Mouse (Mus musculus): ENCODE measurements around the gene 1700025G04Rik. TPM values are rescaled to one million over a fixed set of nuclear protein-coding genes. Genes with fewer than 3 reads are reported as not detected.
"Not testable (repeated sequence)": the region's sequence is repeated elsewhere in the genome, so short reads cannot be mapped to it uniquely, and the experiment has no call there.

1700025G04Rik gene
- polyA plus RNA-seq, 1 experiment from 2014 or later = 45.1 TPM

GRCm38 (mm10) chr1:151855561-151855960 lies 234.4 kb downstream of the 1700025G04Rik start:
- H3K36me3 ChIP-seq = no peaks in the 10 kb centered on the region
- no peak overlapping the region for H3K27ac ChIP-seq (replicated peaks)
- no peak overlapping the region for H3K4me2 ChIP-seq
- no peaks in the 10 kb centered on the region for H3K27me3 ChIP-seq
- H3K9me3 ChIP-seq = no peaks in the 10 kb centered on the region
- 70% methylated on average over 1 of the region's 1 CpGs for WGBS
- H3K9ac ChIP-seq = no peak overlapping the region
- ATAC-seq (ENCODE audit: low read depth) = no peak
- no peak overlapping the region for H3K4me3 ChIP-seq
- no peaks in the 10 kb centered on the region for H3K4me1 ChIP-seq (replicated peaks)

- Histone ChIP-seq H3K9me3 (no peaks in the 10 kb centered on the region), H3K36me3 (no peaks in the 10 kb centered on the region), H3K27me3 (no peaks in the 10 kb centered on the region), H3K9ac (no peak overlapping the region), H3K4me2 (no peak overlapping the region), H3K4me1 (replicated peaks) (no peaks in the 10 kb centered on the region), H3K27ac (replicated peaks) (no peak overlapping the region), H3K4me3 (no peak overlapping the region)
- ATAC-seq (ENCODE audit: low read depth) = no peak
- WGBS = 23% methylated on average over 3 of the region's 3 CpGs
Observed at GRCm38 (mm10) chr1:151851976-151852375, 237.9 kb downstream of the 1700025G04Rik start.

GRCm38 (mm10) chr1:151851051-151851848 lies 238.7 kb downstream of the 1700025G04Rik start:
- Histone ChIP-seq H3K27ac (replicated peaks) (no peak overlapping the region), H3K9ac (no peak overlapping the region), H3K4me2 (no peak overlapping the region), H3K9me3 (no peaks in the 10 kb centered on the region), H3K4me3 (no peak overlapping the region), H3K4me1 (replicated peaks) (peaks cover 4% of the 10 kb centered on the region), H3K36me3 (no peaks in the 10 kb centered on the region), H3K27me3 (no peaks in the 10 kb centered on the region)
- ATAC-seq (ENCODE audit: low read depth) = no peak
- 78% methylated on average over 20 of the region's 20 CpGs for WGBS

- ATAC-seq (ENCODE audit: low read depth) = no peak
- H3K4me2 ChIP-seq = no peak overlapping the region
- no peak overlapping the region for H3K27ac ChIP-seq (replicated peaks)
- no peak overlapping the region for H3K9ac ChIP-seq
- H3K4me3 ChIP-seq = no peak overlapping the region
- WGBS = 84% methylated on average over 16 of the region's 16 CpGs
- H3K4me1 ChIP-seq (replicated peaks) = peaks cover 16% of the 10 kb centered on the region
- H3K9me3 ChIP-seq = no peaks in the 10 kb centered on the region
- H3K27me3 ChIP-seq = no peaks in the 10 kb centered on the region
- no peaks in the 10 kb centered on the region for H3K36me3 ChIP-seq
Observed at GRCm38 (mm10) chr1:151849993-151850608, 239.8 kb downstream of the 1700025G04Rik start.

- Histone ChIP-seq H3K27ac (replicated peaks) (no peak overlapping the region), H3K36me3 (no peaks in the 10 kb centered on the region), H3K27me3 (no peaks in the 10 kb centered on the region), H3K4me3 (no peak overlapping the region), H3K9me3 (no peaks in the 10 kb centered on the region), H3K4me2 (no peak overlapping the region), H3K4me1 (replicated peaks) (peaks cover 16% of the 10 kb centered on the region), H3K9ac (no peak overlapping the region)
- 97% methylated on average over 2 of the region's 2 CpGs for WGBS
- ATAC-seq (ENCODE audit: low read depth) = no peak
Observed at GRCm38 (mm10) chr1:151848286-151848685, 241.6 kb downstream of the 1700025G04Rik start.

- Histone ChIP-seq H3K36me3 (no peaks in the 10 kb centered on the region), H3K9ac (peak overlapping the region; percentile 43; the same call in 1 of the 2 replicates), H3K27ac (replicated peaks) (peak overlapping the region; percentile 61), H3K27me3 (no peaks in the 10 kb centered on the region), H3K9me3 (no peaks in the 10 kb centered on the region), H3K4me2 (peak overlapping the region; percentile 16; the same call in 1 of the 2 replicates), H3K4me1 (replicated peaks) (peaks cover 16% of the 10 kb centered on the region), H3K4me3 (no peak overlapping the region)
- ATAC-seq (ENCODE audit: low read depth) = 0 out of 2 replicates have a peak, but pooled peaks have one; percentile 58
- 49% methylated on average over 19 of the region's 19 CpGs for WGBS
Observed at GRCm38 (mm10) chr1:151845926-151846782, 243.8 kb downstream of the 1700025G04Rik start.

GRCm38 (mm10) chr1:151845252-151845832 lies 244.6 kb downstream of the 1700025G04Rik start:
- Histone ChIP-seq H3K27ac (replicated peaks) (peak overlapping the region; percentile 61), H3K27me3 (no peaks in the 10 kb centered on the region), H3K36me3 (no peaks in the 10 kb centered on the region), H3K9ac (no peak overlapping the region), H3K4me3 (no peak overlapping the region), H3K4me2 (peak overlapping the region; percentile 16), H3K9me3 (no peaks in the 10 kb centered on the region), H3K4me1 (replicated peaks) (peaks cover 16% of the 10 kb centered on the region)
- 58% methylated on average over 17 of the region's 17 CpGs for WGBS
- 0 out of 2 replicates have a peak, but pooled peaks have one; percentile 58 for ATAC-seq (ENCODE audit: low read depth)

GRCm38 (mm10) chr1:151840345-151840744 lies 249.6 kb downstream of the 1700025G04Rik start:
- WGBS = 100% methylated on average over 1 of the region's 1 CpGs
- H3K4me2 ChIP-seq; H3K27ac ChIP-seq (replicated peaks); H3K36me3 ChIP-seq; H3K4me1 ChIP-seq (replicated peaks); H3K27me3 ChIP-seq; H3K4me3 ChIP-seq; H3K9me3 ChIP-seq; ATAC-seq (ENCODE audit: low read depth); H3K9ac ChIP-seq: not testable (repeated sequence)

GRCm38 (mm10) chr1:151835261-151835660 lies 254.7 kb downstream of the 1700025G04Rik start:
- no peak for ATAC-seq (ENCODE audit: low read depth)
- Histone ChIP-seq H3K36me3 (no peaks in the 10 kb centered on the region), H3K4me2 (no peak overlapping the region), H3K27ac (replicated peaks) (no peak overlapping the region), H3K4me3 (no peak overlapping the region), H3K4me1 (replicated peaks) (no peaks in the 10 kb centered on the region), H3K9ac (no peak overlapping the region), H3K9me3 (peaks cover 17% of the 10 kb centered on the region), H3K27me3 (no peaks in the 10 kb centered on the region)
- 91% methylated on average over 4 of the region's 4 CpGs for WGBS

- no peak overlapping the region for H3K4me3 ChIP-seq
- no peaks in the 10 kb centered on the region for H3K36me3 ChIP-seq
- H3K27me3 ChIP-seq = no peaks in the 10 kb centered on the region
- no peak for ATAC-seq (ENCODE audit: low read depth)
- WGBS = 85% methylated on average over 3 of the region's 3 CpGs
- H3K9ac ChIP-seq = no peak overlapping the region
- H3K9me3 ChIP-seq = peaks cover 18% of the 10 kb centered on the region
- no peak overlapping the region for H3K27ac ChIP-seq (replicated peaks)
- H3K4me1 ChIP-seq (replicated peaks) = no peaks in the 10 kb centered on the region
- H3K4me2 ChIP-seq = no peak overlapping the region
Observed at GRCm38 (mm10) chr1:151831791-151832190, 258.1 kb downstream of the 1700025G04Rik start.

GRCm38 (mm10) chr1:151825065-151825464 lies 264.9 kb downstream of the 1700025G04Rik start:
- no peak for ATAC-seq (ENCODE audit: low read depth)
- H3K9me3 ChIP-seq = no peaks in the 10 kb centered on the region; the same call in 1 of the 2 replicates
- no peak overlapping the region for H3K4me3 ChIP-seq
- no peak overlapping the region for H3K4me2 ChIP-seq
- no peaks in the 10 kb centered on the region for H3K27me3 ChIP-seq
- H3K9ac ChIP-seq = no peak overlapping the region
- no peaks in the 10 kb centered on the region for H3K36me3 ChIP-seq
- 78% methylated on average over 7 of the region's 7 CpGs for WGBS
- H3K27ac ChIP-seq (replicated peaks) = no peak overlapping the region
- no peaks in the 10 kb centered on the region for H3K4me1 ChIP-seq (replicated peaks)
